Mouse (Mus musculus): ENCODE measurements around the gene Tmem207. TPM values are rescaled to one million over a fixed set of nuclear protein-coding genes. Genes with fewer than 3 reads are reported as not detected.

Gene Tmem207
- total RNA-seq, 2 experiments from 2014 or later, result not detected

DNA sequence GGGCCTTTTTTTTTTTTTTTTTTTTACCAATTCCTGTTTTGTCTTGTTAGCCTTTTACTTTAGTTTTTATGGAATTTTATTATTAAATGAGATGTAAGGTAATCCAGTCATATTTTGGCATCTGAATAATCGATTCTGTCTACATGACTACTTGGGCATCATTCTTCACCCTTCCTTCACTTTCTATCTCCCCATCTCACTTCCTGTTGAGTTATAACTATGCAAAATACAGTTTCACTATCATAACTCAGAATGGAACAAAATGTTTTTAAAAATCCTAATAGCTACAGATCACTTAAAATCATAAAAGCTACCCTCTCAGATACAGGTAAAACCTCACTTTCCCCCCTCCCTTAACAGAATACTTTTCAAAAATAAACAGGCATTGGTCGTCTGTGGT lies 70.4 kb downstream of the Tmem207 start:
- no peak for DNase-seq

DNA sequence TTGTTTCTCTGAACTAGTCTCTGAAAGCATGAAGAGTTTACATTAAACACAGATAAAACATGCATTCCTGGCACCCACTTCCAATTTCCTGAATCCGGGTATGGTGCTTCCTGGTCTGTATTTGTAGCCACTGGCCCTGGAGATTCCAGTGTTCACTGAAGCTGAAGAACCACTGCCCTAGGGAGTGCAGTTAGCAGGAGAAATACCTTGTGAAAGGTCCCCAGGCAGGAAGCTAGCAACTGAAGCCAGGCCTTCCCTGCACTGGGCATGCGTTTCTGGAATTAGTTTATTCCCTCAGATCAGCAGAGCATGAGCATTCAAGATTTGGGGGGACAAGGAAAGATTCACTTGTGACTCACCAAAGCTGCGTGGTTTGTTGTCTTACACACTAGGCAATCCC lies 72.4 kb downstream of the Tmem207 start:
- DNase-seq, result no peak

Other genes with a start within 250 kb of the Tmem207 start
- 1 to 10 TPM; 5.9 to 6.3 TPM for gene Cldn1, start 154.9 kb downstream of the Tmem207 start, total RNA-seq (2021)
- not detected for gene Cldn16, start 63.6 kb downstream of the Tmem207 start, total RNA-seq (2021)
- gene Il1rap, start 54.9 kb upstream of the Tmem207 start, total RNA-seq (2021), result 1 to 10 TPM; 4.8 to 5.3 TPM

Measured in gastrocnemius, postnatal 10 days (tissue).